Mouse (Mus musculus) heart, postnatal 4 days (tissue): ENCODE results near the gene Sigirr. TPM values are rescaled to one million over a fixed set of nuclear protein-coding genes. Genes with fewer than 3 reads are reported as not detected.

Source experiments
- DNase-seq: peaks from one replicate; pipeline ENCODE4 v3.0.0; 2021
- total RNA-seq, 2 experiments: library from RNA; stranded (reverse); gene quantifications; 2 replicates each; pipeline ENCODE4 v1.2.3; 2021

Sigirr gene
- total RNA-seq, 2 experiments from 2014 or later: 3.3 to 4.3 TPM

DNA sequence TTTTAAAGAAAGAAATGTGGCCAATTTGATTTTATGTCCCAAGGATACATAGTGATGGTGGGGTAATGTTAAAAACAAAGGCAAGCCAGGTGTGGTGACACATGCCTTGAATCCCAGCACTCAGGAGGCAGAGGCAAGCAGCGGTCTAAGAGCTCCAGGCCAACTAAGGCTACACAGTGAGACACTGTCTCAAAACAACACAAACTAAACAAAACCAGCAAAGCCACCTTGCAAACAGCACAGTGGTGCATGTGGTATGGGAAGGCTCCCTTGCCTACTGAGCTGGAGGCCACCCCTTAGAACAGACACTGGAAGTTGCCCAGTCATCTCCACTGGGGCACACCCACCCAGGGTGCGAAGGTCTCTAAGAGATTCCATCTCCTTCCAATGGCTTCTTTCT, 40.4 kb downstream of the Sigirr start:
- DNase-seq: no peak

DNA sequence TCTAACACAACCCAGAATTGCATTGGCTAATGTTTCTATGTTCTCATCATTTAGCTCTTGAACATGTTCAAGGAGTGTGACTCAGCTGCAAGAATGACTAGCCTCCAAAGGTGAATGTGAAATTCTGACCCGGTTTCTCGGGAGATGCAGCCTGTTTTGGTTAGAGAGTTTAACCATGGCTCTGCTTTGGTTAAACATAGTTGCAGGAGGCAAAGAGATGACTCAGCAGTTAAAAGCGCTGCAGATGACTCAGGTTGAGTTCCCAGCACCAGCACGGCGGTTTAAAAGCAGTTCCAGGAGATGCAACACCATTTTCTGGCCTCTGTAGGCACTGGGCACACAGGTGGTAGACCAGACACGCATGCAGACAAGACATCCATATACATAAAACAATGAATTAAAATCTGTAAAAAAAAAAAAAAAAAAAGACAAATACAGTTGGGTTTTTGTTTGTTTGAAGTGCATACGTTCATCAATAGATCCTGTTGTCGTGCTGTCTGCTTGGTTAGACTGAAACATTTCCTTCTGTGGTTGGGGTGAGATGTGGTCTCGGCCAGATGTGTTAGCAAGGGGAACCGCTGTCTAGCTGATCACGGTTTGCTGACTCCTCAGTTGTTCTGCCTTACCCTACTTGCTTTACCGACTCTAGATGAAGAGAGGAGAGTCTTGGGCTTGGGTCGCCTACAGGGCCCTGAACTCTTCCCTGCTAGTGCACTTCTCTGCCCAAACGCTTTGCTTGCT, 41.6 kb downstream of the Sigirr start:
- DNase-seq: no peak

DNA sequence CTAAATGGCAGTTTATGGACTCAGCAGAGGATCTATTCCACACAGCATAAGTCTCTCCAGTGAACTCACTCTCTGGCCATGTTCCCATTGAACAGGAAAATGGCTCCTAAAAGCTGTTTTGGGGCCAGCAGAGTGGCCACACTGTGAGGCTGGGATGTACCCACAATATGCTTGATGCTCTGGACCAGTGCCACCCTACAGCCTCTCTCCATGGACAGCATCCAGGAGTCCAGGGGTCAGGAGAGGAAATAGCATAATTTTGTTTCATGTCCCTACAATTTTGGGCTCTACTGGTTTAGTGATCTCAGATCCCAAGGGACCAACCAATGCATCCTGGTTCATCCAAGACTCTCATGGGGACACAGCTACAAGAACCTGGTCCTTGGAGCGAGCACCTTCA, 42.8 kb downstream of the Sigirr start:
- DNase-seq: no peak

DNA sequence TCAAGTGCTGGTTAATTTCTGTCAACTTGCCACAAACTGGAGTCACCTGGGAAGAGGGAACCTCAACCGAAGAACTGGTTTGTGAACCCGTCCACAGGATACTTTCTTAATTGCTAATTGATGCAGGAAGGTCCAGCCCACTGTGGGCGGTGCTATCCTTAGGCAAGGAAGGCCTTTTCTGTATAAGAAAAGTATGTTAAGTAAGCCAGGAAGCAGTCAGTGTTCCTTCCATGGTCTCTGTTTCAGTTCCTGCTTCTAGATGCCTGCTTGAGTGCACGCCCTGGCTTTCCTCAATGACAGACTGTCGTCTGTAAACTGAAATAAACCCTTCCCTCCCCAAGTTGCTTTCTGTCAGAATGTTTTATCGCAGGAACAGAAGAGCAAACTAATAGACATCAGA, 43.4 kb downstream of the Sigirr start:
- DNase-seq: no peak

DNA sequence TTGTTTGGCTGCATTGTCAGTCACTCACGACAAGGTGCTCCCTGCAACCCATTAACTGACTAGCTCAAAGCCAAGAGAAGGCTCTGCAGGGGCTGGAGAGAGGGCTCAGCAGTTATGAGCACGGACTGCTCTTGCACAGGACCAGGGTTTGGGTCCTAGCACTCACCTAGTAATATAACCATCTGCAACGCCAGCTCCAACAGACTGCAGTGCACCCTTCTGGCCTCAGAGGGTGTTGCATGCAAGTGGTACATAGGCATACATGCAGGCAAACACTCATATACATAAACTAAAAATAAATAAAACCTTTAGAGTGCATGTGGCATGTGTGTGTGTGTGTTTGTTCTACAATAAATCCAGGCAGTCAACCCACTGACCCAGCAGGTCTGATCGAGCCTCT, 44.6 kb downstream of the Sigirr start:
- no peak for DNase-seq

DNA sequence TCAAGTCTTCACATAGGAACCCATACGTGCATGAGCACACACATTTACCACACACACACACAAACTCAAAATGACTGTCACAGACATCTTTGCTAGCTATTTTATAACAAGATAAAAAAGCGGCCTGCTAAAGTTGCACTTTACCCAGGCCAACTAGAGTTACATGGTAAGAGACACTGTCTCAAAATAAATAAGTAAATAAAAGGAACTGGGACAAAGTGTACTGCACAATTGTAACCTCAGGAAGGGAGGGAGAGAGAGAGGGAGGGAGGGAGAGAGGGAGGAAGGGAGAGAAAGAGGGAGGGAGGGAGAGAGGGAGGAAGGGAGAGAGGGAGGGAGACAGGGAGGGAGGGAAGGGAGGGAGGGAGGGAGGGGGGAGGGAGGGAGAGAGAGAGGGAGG, 48.0 kb downstream of the Sigirr start:
- DNase-seq: no peak

DNA sequence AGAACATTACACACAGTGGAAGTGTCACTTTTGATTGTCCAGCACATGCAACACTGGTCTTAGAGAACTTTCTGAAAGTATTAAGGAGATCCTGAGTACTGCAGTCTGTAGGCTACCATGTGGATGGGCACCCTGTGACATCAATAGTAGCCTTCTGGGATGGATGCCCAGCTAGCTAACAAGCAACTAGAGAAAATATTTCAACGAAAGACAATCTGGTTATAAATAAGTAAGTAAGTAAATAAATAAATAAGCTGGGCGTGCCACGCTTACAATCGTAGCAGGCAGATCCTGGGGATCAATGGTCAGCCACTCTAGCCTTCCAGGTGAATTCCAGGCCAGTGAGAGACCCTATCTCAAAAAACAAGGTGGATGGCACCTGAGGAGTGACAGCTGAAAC, 48.4 kb downstream of the Sigirr start:
- no peak for DNase-seq

DNA sequence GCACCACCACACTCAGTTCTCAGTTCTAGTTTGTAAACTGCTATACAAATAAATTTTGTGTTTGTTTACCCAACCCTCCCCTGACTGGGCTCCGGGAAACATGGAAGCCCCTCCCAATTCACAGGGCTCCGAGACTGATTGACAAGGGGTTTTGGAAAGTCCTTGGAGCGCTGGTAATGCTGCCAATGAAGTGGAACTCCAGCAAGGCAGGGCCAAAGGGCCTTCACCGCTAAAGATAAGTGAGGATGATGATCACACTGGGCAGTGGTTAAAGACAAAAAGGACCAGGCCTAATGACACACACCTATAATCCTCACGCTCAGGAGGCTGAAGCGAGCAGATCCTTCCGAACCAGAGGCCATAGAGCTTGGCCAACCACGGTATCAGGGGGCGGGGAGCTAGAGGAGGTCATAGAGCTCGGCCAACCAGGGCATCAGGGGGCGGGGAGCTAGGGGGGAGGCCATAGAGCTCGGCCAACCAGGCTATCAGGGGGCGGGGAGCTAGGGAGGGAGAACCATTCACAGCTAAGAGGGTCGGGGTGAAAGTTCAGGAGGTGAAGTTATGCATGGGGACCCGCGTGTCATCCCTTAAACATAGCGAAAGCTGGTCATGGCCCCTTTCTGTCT, 49.2 kb downstream of the Sigirr start:
- no peak for DNase-seq

DNA sequence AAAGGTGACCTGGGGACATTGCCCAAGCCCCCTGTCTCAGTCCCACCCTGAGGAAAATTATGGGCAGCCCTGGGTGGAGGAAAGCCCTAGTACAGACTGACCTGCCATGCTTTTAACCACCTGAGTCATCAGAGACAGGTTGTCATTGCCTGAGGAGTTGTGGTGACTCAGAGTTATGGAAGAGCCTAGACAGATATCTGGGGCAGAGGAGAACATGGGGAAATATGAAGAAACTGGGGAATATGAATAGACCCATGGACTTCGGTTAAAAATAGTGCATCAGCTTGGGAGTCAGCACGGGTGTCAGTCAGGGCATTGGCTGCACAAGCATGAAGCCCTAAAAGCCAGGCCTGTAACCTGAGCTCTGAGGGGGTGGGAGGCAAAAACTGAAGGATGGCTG, 51.0 kb downstream of the Sigirr start:
- DNase-seq: no peak

DNA sequence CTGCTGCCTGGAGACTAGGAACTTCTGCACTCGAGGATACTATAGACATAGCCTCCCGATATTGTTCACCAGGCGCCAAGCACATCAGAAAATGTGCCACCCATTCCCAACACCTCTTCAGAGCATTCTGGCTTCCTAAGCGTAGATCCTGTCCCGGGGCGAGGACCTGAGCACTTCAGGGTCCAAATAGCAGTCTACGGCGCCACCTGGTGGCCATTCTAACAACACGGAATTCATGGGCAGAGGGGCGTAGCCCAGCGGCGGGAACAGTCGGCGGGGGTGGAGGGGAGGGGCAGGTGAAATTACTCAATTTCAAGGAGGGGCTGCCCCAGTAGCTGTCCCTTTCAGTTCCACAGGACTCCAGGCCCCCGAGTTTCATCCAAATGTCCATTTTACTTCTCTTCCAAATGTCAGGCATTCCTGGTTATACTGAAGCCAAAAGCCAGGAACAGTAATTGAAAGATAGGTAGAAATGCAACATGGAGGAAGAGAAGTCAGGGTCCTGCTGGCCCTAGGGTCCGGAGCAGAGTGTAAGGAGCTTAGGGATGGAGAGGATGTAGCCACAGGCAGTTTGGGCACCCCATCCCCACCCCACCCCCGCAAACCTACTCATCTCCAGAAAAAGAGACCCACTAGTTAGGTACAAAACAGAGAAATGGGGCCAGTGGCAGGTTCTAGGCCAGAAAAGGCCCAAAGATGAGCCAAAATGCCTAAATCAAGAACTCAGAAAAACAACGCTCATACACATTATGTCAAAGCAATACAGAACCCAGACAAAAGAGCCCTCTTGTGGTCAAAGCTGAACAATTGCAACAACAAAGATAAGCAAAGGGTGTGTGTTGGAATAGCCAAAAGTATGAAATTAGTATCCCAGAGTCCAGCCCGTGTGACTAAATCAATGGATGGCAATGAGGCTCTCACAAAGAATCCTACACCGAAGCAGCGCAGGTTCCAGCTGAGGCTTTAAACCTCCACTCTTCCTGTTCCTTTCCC, 51.9 kb downstream of the Sigirr start:
- peak; percentile 96 for DNase-seq

DNA sequence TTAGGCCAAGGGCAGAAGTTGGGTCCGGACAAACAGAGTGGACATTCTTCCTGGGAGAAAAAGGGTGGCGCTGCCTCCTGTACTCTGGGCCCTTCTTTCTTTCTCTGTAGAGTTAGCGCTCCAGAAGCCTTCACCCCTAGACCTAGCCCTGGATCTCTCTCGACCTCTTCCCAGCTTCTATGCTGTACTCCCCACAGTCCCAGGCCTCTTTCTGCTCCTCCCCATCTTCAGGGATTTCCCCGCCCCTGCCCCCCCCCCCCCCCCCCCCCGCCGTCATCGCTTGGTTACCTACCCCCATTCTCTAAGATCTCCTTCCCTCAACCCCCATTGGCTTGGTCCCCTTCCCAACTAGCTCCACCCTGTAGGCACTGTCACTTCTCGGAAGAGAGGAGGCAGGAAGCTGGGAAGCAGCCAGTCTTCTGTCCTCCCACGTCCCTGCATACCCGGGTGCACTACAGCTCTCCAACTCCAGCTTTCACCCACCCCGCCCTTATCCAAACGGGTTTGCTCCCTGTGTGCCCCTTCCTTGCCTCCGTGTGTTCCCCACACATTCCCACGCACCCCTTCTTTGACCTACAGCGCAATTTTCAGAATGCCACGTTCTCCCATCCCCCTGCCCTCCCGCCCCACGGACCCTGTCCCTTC, 52.7 kb downstream of the Sigirr start:
- DNase-seq: peak; percentile 83

DNA sequence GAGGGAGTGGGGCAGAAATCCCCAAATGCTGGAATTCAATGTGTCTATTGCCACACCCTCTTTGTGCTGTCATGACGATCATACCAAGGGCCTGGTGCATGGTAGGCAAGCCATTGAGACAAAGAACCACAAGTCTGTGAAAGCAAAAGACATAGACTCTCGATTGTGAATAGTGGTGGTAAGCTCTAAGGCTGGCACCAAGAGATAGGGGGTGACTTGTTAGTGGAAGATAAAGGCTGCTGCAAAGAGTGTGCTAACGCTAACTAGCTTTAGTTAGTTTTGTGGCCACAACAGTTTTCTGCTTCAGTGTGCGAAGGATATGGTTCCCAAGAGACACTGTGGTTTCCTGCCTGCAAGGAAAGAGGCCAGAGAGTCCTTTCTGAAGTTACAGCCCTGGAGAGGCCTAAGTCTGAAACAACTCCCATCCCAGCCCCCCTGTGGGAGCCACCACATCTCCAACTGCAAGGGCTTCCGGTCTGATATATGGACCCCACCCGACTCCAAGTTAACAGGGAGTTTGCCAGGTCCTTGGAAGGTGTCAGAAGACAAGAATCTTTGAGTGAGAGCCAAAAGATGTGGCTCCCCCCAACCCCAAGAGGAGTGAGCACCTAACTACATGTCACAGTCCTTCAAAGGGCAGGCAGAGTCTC, 53.3 kb downstream of the Sigirr start:
- DNase-seq: peak; percentile 43

DNA sequence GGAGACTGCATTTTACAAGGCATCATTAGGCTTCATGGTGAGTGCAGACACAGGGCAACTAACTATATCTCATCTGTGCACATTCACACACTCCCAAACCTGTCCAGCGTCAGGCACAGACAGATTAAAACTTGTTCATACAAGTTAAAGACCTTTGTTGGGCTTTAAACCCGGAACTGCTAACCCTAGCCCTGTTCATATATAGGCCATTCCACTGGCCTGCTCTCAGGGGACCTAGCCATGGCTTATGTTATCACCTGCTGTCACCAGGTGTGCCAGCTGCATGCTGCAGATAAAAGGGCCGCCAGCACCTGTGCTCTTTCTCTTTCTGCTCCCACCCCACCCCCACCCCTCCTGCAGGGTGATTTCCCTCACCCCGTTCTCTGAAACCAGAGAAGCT, 57.8 kb downstream of the Sigirr start:
- no peak for DNase-seq

DNA sequence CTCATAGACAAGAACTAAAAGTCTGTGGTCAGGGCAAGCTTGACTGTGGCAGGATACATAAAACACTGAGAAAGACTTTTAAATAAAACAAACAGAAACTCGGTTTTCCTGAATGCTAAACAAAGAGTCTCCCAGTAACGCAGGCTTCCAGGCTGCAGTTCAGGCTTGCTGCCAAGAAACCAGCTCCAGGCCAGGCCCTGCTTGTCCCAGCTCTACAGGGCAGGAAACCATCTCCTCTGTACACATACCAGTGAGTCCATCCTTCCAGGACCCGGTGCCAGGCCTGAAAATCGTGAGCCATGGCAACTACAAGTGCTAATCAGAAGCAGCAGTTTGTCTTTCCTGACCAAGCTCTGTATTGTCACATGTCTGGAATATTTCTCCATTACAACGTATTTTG, 58.7 kb downstream of the Sigirr start:
- DNase-seq: peak; percentile 88

Other genes with a start within 250 kb of the Sigirr start
- gene Gm45785, start 244.2 kb downstream of the Sigirr start, total RNA-seq: under 1 TPM in 1 of 2 experiments, not detected in 1; 0.29 TPM
- gene Ric8a, start 243.6 kb downstream of the Sigirr start, total RNA-seq: 10 to 100 TPM; 25.2 to 32.3 TPM
- 10 to 100 TPM; 13.5 to 15.9 TPM for gene Bet1l, start 243.0 kb downstream of the Sigirr start, total RNA-seq
- 100 to 1,000 TPM; 119 to 120 TPM for gene Psmd13, start 218.6 kb downstream of the Sigirr start, total RNA-seq
- gene Sirt3, start 218.3 kb downstream of the Sigirr start, total RNA-seq: 10 to 100 TPM; 45.1 to 49.1 TPM
- 1,000 to 10,000 TPM; 1,034 to 1,156 TPM for gene Cox8b, start 200.1 kb downstream of the Sigirr start, total RNA-seq
- gene Nlrp6, start 179.7 kb downstream of the Sigirr start, total RNA-seq: not detected
- gene Pgghg, start 159.2 kb downstream of the Sigirr start, total RNA-seq: 1 to 10 TPM; 8.4 to 8.7 TPM
- 1 to 10 TPM in 1 of 2 experiments, under 1 TPM in 1; 0.72 to 1.4 TPM for gene Ifitm5, start 150.3 kb downstream of the Sigirr start, total RNA-seq
- not detected for gene Gm45717, start 144.6 kb downstream of the Sigirr start, total RNA-seq
- gene Ifitm2, start 144.6 kb downstream of the Sigirr start, total RNA-seq: 100 to 1,000 TPM; 178 to 182 TPM
- gene Ifitm1, start 133.4 kb downstream of the Sigirr start, total RNA-seq: 1 to 10 TPM; 2.6 to 3.0 TPM
- gene Ifitm3, start 89.8 kb downstream of the Sigirr start, total RNA-seq: 10 to 100 TPM; 79.3 to 83.8 TPM
- under 1 TPM in 1 of 2 experiments, not detected in 1; 0.56 TPM for gene Ifitm6, start 82.6 kb downstream of the Sigirr start, total RNA-seq
- not detected for gene Gm17387, start 71.4 kb downstream of the Sigirr start, total RNA-seq
- under 1 TPM; 0.26 to 0.54 TPM for gene B4galnt4, start 39.5 kb downstream of the Sigirr start, total RNA-seq
- gene Pkp3, start 22.4 kb downstream of the Sigirr start, total RNA-seq: under 1 TPM in 1 of 2 experiments, not detected in 1; 0.23 TPM
- gene Ano9, start 17.2 kb upstream of the Sigirr start, total RNA-seq: under 1 TPM in 1 of 2 experiments, not detected in 1; 0.20 TPM
- gene Ptdss2, start 21.8 kb upstream of the Sigirr start, total RNA-seq: 10 to 100 TPM; 40.2 to 42.5 TPM
- gene Rnh1, start 72.3 kb upstream of the Sigirr start, total RNA-seq: 10 to 100 TPM; 73.9 to 84.0 TPM
- 100 to 1,000 TPM; 105 to 119 TPM for gene Hras, start 93.4 kb upstream of the Sigirr start, total RNA-seq
- 1 to 10 TPM; 4.3 to 4.5 TPM for gene Lrrc56, start 93.6 kb upstream of the Sigirr start, total RNA-seq
- gene Lmntd2, start 113.5 kb upstream of the Sigirr start, total RNA-seq: not detected
- 1 to 10 TPM; 4.1 to 6.1 TPM for gene Rassf7, start 115.3 kb upstream of the Sigirr start, total RNA-seq
- gene Phrf1, start 128.2 kb upstream of the Sigirr start, total RNA-seq: 10 to 100 TPM; 44.3 to 52.2 TPM
- gene Irf7, start 165.9 kb upstream of the Sigirr start, total RNA-seq: 1 to 10 TPM; 1.3 to 1.4 TPM
- gene Cdhr5, start 176.2 kb upstream of the Sigirr start, total RNA-seq: not detected
- gene Sct, start 178.6 kb upstream of the Sigirr start, total RNA-seq: not detected
- gene Drd4, start 191.4 kb upstream of the Sigirr start, total RNA-seq: not detected
- 10 to 100 TPM; 27.8 to 30.6 TPM for gene Deaf1, start 227.1 kb upstream of the Sigirr start, total RNA-seq
- 10 to 100 TPM; 15.9 to 16.3 TPM for gene Tmem80, start 227.2 kb upstream of the Sigirr start, total RNA-seq
- gene Eps8l2, start 238.3 kb upstream of the Sigirr start, total RNA-seq: 1 to 10 TPM; 1.9 TPM